Comparison of ENCODE assay signal across 26 mouse cellular contexts in the genomic region with DNA sequence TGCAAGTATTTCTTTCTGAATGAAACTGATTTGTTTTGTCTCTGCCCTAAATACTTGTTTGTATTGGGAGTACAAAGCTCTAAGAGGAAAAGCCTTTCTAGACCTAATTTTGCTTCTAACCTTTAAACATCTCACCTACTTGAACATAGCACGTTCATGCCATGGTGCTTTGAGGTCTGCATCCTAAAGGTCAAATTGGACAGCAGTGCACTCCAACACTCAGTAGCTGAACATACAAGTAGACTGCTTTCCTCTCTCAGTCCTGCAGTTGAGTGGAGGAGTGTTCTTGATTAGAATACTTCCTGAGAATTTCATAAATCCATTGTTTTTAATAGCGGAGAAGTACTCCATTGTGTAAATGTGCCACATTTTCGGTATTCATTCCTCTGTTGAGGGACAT.
DNase-seq lines count a peak whose midpoint lies in the region; ATAC-seq and TF ChIP-seq lines count a peak whose summit lies in the region.
"Had no signal": no experiment of that assay in that cellular context is flagged by ENCODE, and none has a peak within 500 bp of the region (broad histone marks: within the 10 kb centered on the region; RNA-seq: fewer than 3 reads in every experiment).

No protein-coding gene starts in this region.

- WGBS in hindbrain, embryonic 10.5 days = 79% methylated on average over 3 of the region's 3 CpGs
- 76% methylated on average over 3 of the region's 3 CpGs for WGBS in hindbrain, postnatal 0 days
- WGBS in midbrain, embryonic 10.5 days = 86% methylated on average over 3 of the region's 3 CpGs
- whole genome bisulfite sequencing in midbrain, embryonic 14.5 days = 79% methylated on average over 3 of the region's 3 CpGs
- 79% methylated on average over 3 of the region's 3 CpGs for WGBS in midbrain, embryonic 13.5 days

- DNase-seq in hindbrain, embryonic 10.5 days (ENCODE audit: low spot score) = no peak
- no peak for DNase-seq in hindbrain, postnatal 0 days (ENCODE audit: low spot score)
- DNase-seq in midbrain, embryonic 10.5 days (ENCODE audit: low spot score) = no peak
- no peak for DNase-seq in midbrain, embryonic 14.5 days
- peak; percentile 20 for DNase-seq in brain, embryonic 14.5 days (ENCODE audit: low read depth)
- DNase-seq in kidney, adult 18-20 months = no peak
- DNase-seq in ovary, adult 18-20 months (ENCODE audit: low spot score) = no peak
- DNase-seq: adrenal gland, adult 8-10 months; adrenal gland, postnatal 25 days; cerebellum, adult 18-20 months; cerebellum, adult 9-10 months; cerebellum, postnatal 25 days; gastrocnemius, adult 2 months; gastrocnemius, postnatal 14 days; heart, adult 11 months; heart, postnatal 10 days; heart, postnatal 36 days had no signal

- no peak overlapping the region for H3K9ac ChIP-seq in hindbrain, postnatal 0 days (replicated peaks; ENCODE audit: low read length)
- H3K9ac ChIP-seq in midbrain, embryonic 14.5 days (replicated peaks; ENCODE audit: low read length) = no peak overlapping the region
- no peak overlapping the region for H3K9ac ChIP-seq in midbrain, embryonic 13.5 days (replicated peaks)
- H3K9ac ChIP-seq: embryonic facial prominence, embryonic 12.5 days; embryonic facial prominence, embryonic 15.5 days; forebrain, postnatal 0 days; heart, embryonic 12.5 days; heart, embryonic 15.5 days; hindbrain, embryonic 15.5 days had no signal

- no peak for TF ChIP-seq CTCF in hindbrain, postnatal 0 days (IDR thresholded peaks at IDR 0.05; ENCODE audit: low read depth)
- TF ChIP-seq CTCF in brain, embryonic 14.5 days (IDR thresholded peaks at IDR 0.05; ENCODE audit: borderline replicate concordance, extremely low read depth, insufficient read depth, insufficient read length) = no peak

- no peak for TF ChIP-seq POLR2A in brain, embryonic 14.5 days (IDR thresholded peaks at IDR 0.05; ENCODE audit: borderline replicate concordance, extremely low read depth, insufficient read depth, insufficient read length, poor library complexity, severe bottlenecking)

- H3K9me3 ChIP-seq in hindbrain, embryonic 10.5 days = peaks cover 8% of the 10 kb centered on the region
- no peaks in the 10 kb centered on the region for H3K9me3 ChIP-seq in hindbrain, postnatal 0 days (ENCODE audit: low read length)
- peaks cover 12% of the 10 kb centered on the region for H3K9me3 ChIP-seq in midbrain, embryonic 10.5 days (replicated peaks)
- 0 out of 2 replicates have a peak, but pooled peaks cover 6% of the 10 kb centered on the region for H3K9me3 ChIP-seq in midbrain, embryonic 14.5 days (ENCODE audit: control insufficient read depth, low read length)
- H3K9me3 ChIP-seq in midbrain, embryonic 13.5 days = peaks cover 8% of the 10 kb centered on the region; the same call in 1 of the 2 replicates
- H3K9me3 ChIP-seq: embryonic facial prominence, embryonic 15.5 days; heart, embryonic 15.5 days; hindbrain, embryonic 15.5 days had no signal

- no peaks in the 10 kb centered on the region for H3K27me3 ChIP-seq in hindbrain, embryonic 10.5 days (ENCODE audit: insufficient read depth, poor library complexity, severe bottlenecking)
- H3K27me3 ChIP-seq in hindbrain, postnatal 0 days (ENCODE audit: insufficient read depth, low read length) = no peaks in the 10 kb centered on the region
- H3K27me3 ChIP-seq in midbrain, embryonic 10.5 days (ENCODE audit: low read depth, poor library complexity, severe bottlenecking) = no peaks in the 10 kb centered on the region
- no peaks in the 10 kb centered on the region for H3K27me3 ChIP-seq in midbrain, embryonic 14.5 days (ENCODE audit: control insufficient read depth, insufficient read depth, low read length)
- H3K27me3 ChIP-seq in midbrain, embryonic 13.5 days = no peaks in the 10 kb centered on the region
- H3K27me3 ChIP-seq: embryonic facial prominence, embryonic 12.5 days; embryonic facial prominence, embryonic 15.5 days; heart, embryonic 12.5 days; heart, embryonic 15.5 days; hindbrain, embryonic 15.5 days had no signal

- H3K27ac ChIP-seq in hindbrain, embryonic 10.5 days = peak overlapping the region; percentile 69
- H3K27ac ChIP-seq in hindbrain, postnatal 0 days = no peak overlapping the region; the same call in 1 of the 2 replicates
- H3K27ac ChIP-seq in midbrain, embryonic 10.5 days (replicated peaks) = peak overlapping the region; percentile 52; the same call in 1 of the 2 replicates
- no peak overlapping the region; the same call in 1 of the 2 replicates for H3K27ac ChIP-seq in midbrain, embryonic 14.5 days (replicated peaks; ENCODE audit: low read depth, low read length)
- H3K27ac ChIP-seq in midbrain, embryonic 13.5 days = peak overlapping the region; percentile 44; the same call in 1 of the 2 replicates
- H3K27ac ChIP-seq: embryonic facial prominence, embryonic 12.5 days; embryonic facial prominence, embryonic 15.5 days; gastrocnemius, adult 2 months; heart, embryonic 15.5 days; hindbrain, embryonic 15.5 days had no signal

- no peak for ATAC-seq in hindbrain, postnatal 0 days
- ATAC-seq in midbrain, embryonic 14.5 days (ENCODE audit: low FRiP score, low TSS enrichment) = no peak
- no peak for ATAC-seq in midbrain, embryonic 13.5 days
- ATAC-seq: activated CD4-positive, CD25-positive, alpha-beta regulatory T cell, adult 4 months; inflammation-experienced regulatory T-cells, adult 6 months had no signal

- no peaks in the 10 kb centered on the region for H3K36me3 ChIP-seq in hindbrain, embryonic 10.5 days
- H3K36me3 ChIP-seq in hindbrain, postnatal 0 days (ENCODE audit: insufficient read depth, low read length) = no peaks in the 10 kb centered on the region
- H3K36me3 ChIP-seq in midbrain, embryonic 10.5 days = no peaks in the 10 kb centered on the region
- no peaks in the 10 kb centered on the region for H3K36me3 ChIP-seq in midbrain, embryonic 14.5 days (ENCODE audit: control insufficient read depth, insufficient read depth, low read length)
- H3K36me3 ChIP-seq in midbrain, embryonic 13.5 days = no peaks in the 10 kb centered on the region
- H3K36me3 ChIP-seq: embryonic facial prominence, embryonic 12.5 days; embryonic facial prominence, embryonic 15.5 days; heart, embryonic 12.5 days; heart, embryonic 15.5 days; hindbrain, embryonic 15.5 days had no signal

- H3K4me2 ChIP-seq in hindbrain, postnatal 0 days (ENCODE audit: low read depth, low read length) = no peak overlapping the region
- no peak overlapping the region for H3K4me2 ChIP-seq in midbrain, embryonic 14.5 days (ENCODE audit: low read length)
- no peak overlapping the region for H3K4me2 ChIP-seq in midbrain, embryonic 13.5 days (replicated peaks)
- H3K4me2 ChIP-seq: embryonic facial prominence, embryonic 12.5 days; embryonic facial prominence, embryonic 15.5 days; heart, embryonic 12.5 days; heart, embryonic 15.5 days; hindbrain, embryonic 15.5 days had no signal

- H3K4me1 ChIP-seq in hindbrain, embryonic 10.5 days (replicated peaks) = peaks cover 17% of the 10 kb centered on the region; the same call in 1 of the 2 replicates
- no peaks in the 10 kb centered on the region for H3K4me1 ChIP-seq in hindbrain, postnatal 0 days (ENCODE audit: insufficient read depth, low read length)
- peaks cover 14% of the 10 kb centered on the region for H3K4me1 ChIP-seq in midbrain, embryonic 10.5 days
- peaks cover 7% of the 10 kb centered on the region; the same call in 1 of the 2 replicates for H3K4me1 ChIP-seq in midbrain, embryonic 14.5 days (ENCODE audit: control insufficient read depth, insufficient read depth, low read length)
- peaks cover 8% of the 10 kb centered on the region for H3K4me1 ChIP-seq in midbrain, embryonic 13.5 days (replicated peaks)
- H3K4me1 ChIP-seq: embryonic facial prominence, embryonic 12.5 days; embryonic facial prominence, embryonic 15.5 days; heart, embryonic 12.5 days; heart, embryonic 15.5 days had no signal

- H3K4me3 ChIP-seq in hindbrain, embryonic 10.5 days = no peak overlapping the region
- H3K4me3 ChIP-seq in hindbrain, postnatal 0 days (ENCODE audit: low read length) = no peak overlapping the region
- no peak overlapping the region for H3K4me3 ChIP-seq in midbrain, embryonic 10.5 days
- H3K4me3 ChIP-seq in midbrain, embryonic 14.5 days (replicated peaks; ENCODE audit: low read depth, low read length) = no peak overlapping the region
- no peak overlapping the region for H3K4me3 ChIP-seq in midbrain, embryonic 13.5 days (replicated peaks)
- H3K4me3 ChIP-seq: embryonic facial prominence, embryonic 12.5 days; embryonic facial prominence, embryonic 15.5 days; gastrocnemius, adult 2 months; heart, embryonic 12.5 days; heart, embryonic 15.5 days; hindbrain, embryonic 15.5 days had no signal

Comparison
In these comparisons a context has a peak if more than half of its experiments do, and no peak if none do; other contexts are left out.
1. H3K27ac ChIP-seq: peak in hindbrain, embryonic 10.5 days (single experiment), midbrain, embryonic 10.5 days (single experiment) and midbrain, embryonic 13.5 days (single experiment); none in hindbrain, postnatal 0 days (single experiment) and midbrain, embryonic 14.5 days (single experiment).